Mouse (Mus musculus) adrenal gland, postnatal 14 days (tissue): ENCODE measurements at regions not wholly inside any gene's neighbourhood (a gene's known extent, or its start where the extent isn't known, plus 50 kb on each side); places are given as distances from the start of the nearest gene placed in this dataset.
"Not testable (repeated sequence)": the region's sequence is repeated elsewhere in the genome, so short reads cannot be mapped to it uniquely, and the experiment has no call there.

Experiments used
- DNase-seq: peaks from one replicate; pipeline ENCODE4 v3.0.0; 2021; ENCODE audit warnings: mixed read lengths

- DNase-seq, result no peak
Measured at GRCm38 (mm10) chr6:100425551-100425950, 138.3 kb upstream of the Rybp start.

- DNase-seq, result no peak
Measured at GRCm38 (mm10) chr6:100424788-100425403, 137.6 kb upstream of the Rybp start.

GRCm38 (mm10) chr6:100424181-100424580 is 136.9 kb upstream of the Rybp start:
- DNase-seq, result no peak

- DNase-seq, result no peak
Measured at GRCm38 (mm10) chr6:100423636-100424035, 136.4 kb upstream of the Rybp start.

GRCm38 (mm10) chr6:100422603-100423002 is 135.3 kb upstream of the Rybp start:
- no peak for DNase-seq

- no peak for DNase-seq
Measured at GRCm38 (mm10) chr6:100421706-100422578, 134.7 kb upstream of the Rybp start.

- DNase-seq, result no peak
Measured at GRCm38 (mm10) chr6:100420602-100421001, 133.3 kb upstream of the Rybp start.

- no peak for DNase-seq
Measured at GRCm38 (mm10) chr6:100419782-100420540, 132.7 kb upstream of the Rybp start.

GRCm38 (mm10) chr6:100416046-100416445 is 128.8 kb upstream of the Rybp start:
- no peak for DNase-seq

- no peak for DNase-seq
Measured at GRCm38 (mm10) chr6:100415514-100415913, 128.2 kb upstream of the Rybp start.

GRCm38 (mm10) chr6:100414836-100415235 is 127.6 kb upstream of the Rybp start:
- DNase-seq, result no peak

GRCm38 (mm10) chr6:100412486-100412885 is 125.2 kb upstream of the Rybp start:
- DNase-seq, result no peak

GRCm38 (mm10) chr6:100411968-100412367 is 124.7 kb upstream of the Rybp start:
- DNase-seq, result no peak

GRCm38 (mm10) chr6:100410067-100410631 is 122.9 kb upstream of the Rybp start:
- no peak for DNase-seq

GRCm38 (mm10) chr6:100408826-100409225 is 121.5 kb upstream of the Rybp start:
- no peak for DNase-seq

GRCm38 (mm10) chr6:100406504-100406903 is 119.2 kb upstream of the Rybp start:
- no peak for DNase-seq

GRCm38 (mm10) chr6:100404161-100404560 is 116.9 kb upstream of the Rybp start:
- no peak for DNase-seq

- DNase-seq, result no peak
Measured at GRCm38 (mm10) chr6:100402716-100403115, 115.4 kb upstream of the Rybp start.

- DNase-seq, result no peak
Measured at GRCm38 (mm10) chr6:100401728-100402127, 114.4 kb upstream of the Rybp start.

- DNase-seq, result not testable (repeated sequence)
Measured at GRCm38 (mm10) chr6:100399387-100399786, 112.1 kb upstream of the Rybp start.

- no peak for DNase-seq
Measured at GRCm38 (mm10) chr6:100396311-100397200, 109.3 kb upstream of the Rybp start.
